Mouse (Mus musculus) mature B cell (primary cell): Measurements from ENCODE around the gene Slc5a4b.
"Not testable (repeated sequence)": the region's sequence is repeated elsewhere in the genome, so short reads cannot be mapped to it uniquely, and the experiment has no call there.

Experiments
- in situ Hi-C: fragments of 300-500 bp; cut with MboI; formaldehyde crosslinking; loops from 2 replicates; pipeline ENCODE4 v1.14.3; 2019

The Slc5a4b gene

DNA sequence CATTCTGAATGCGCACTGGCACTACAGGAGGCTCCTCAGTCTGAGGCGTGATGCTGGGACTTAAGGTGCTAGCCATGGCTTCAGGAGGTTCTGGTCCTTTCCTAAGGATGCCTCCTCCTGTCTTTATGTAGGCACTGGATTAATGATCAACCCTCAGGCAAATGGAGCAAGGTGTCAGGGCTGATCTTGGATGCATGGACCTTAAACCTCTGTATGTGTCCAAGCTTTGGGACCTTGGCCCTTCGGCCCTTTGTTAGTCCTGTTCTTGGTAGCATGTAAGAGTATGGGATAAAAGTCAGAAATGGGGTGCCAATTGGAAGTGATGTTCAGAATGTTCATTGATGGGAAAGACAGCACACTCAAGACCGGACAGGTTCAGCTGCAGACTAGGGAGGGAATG, at the start of gene Slc5a4b:
Gene Slc5a4b (minus strand): TSS at position 101 of the 400 bp plus-strand sequence.
- in situ Hi-C loops: no loop called here

DNA sequence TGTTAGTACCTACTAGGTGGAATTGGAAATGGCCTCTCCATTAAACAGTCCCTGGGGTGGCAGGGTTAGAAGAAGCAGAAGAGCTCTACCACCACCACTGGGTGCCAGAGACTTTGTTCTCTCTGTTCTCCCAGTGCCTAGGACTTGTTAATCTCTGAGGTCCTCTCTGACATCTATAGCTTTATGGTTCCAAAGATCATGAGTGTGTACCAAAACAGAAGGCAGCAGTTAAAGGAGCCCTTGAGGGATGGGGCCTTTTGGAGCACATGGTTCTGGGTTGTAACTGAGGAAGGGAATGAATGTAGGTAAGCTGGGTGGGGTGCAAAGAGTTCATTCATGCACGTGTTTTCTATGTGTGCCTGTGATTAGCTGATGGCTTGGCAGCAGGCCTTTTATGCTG, 47.2 kb upstream of the Slc5a4b start:
- in situ Hi-C loops: no loop called here

DNA sequence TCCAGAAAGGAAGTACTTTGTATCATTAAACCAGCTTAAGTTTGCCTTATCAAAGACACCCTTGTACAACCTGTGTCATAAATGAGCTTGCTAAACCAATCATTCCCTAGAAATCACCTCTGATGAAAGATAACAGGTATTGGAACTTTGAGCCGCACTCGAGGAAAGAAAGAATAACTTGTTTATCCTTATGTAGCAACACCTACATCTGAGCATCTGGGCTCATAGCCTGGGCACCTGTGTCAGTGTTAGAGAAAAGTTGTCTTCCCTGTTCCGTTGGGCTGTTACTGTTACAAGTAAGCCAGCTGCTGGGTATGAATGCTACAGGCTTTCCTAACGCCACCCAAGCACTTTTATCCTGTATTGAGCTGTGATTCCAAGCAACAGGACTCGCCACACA, 46.8 kb upstream of the Slc5a4b start:
- in situ Hi-C loops: no loop called here

DNA sequence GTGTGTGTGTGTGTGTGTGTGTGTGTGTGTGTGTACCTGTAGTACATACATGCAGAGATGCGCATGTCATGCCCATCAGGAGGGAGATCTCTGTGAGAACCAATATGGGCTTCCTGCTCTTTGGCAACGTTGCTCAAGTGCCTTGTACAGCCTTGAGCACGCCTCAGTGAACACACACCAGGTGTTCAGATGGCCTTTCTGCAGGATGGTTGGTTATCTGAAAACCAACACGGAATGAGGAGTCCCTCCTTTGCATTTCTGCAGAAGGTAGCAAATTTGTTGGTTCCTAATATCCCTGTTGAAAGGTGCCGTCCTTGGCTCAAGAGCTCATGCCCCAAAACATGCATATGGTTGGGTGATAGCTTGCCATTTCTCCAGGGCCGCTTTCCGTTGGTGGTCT, 45.1 kb upstream of the Slc5a4b start:
- in situ Hi-C loops: no loop called here

DNA sequence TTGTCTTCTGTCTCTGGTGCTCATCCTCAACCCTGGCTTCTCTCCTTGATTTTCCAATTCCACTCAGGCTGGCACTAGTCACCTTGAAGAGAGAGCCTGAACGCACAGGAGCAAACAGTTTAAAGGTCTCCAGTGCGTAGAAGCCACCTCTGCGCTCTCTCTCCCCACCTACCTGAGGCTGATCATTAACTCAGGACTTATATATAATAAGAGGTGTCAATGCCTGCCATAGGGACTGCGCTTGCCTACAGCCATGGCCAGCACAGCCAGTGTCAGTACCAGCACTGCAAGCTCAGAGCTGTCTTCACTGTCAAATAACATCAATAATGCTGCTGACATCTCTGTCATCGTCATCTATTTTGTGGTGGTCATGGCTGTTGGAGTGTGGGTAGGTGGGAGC, 36.5 kb upstream of the Slc5a4b start, which contains the start of gene Slc5a4a:
Gene Slc5a4a (plus strand): TSS at position 174 of the 400 bp plus-strand sequence.
- in situ Hi-C loops: no loop called here

DNA sequence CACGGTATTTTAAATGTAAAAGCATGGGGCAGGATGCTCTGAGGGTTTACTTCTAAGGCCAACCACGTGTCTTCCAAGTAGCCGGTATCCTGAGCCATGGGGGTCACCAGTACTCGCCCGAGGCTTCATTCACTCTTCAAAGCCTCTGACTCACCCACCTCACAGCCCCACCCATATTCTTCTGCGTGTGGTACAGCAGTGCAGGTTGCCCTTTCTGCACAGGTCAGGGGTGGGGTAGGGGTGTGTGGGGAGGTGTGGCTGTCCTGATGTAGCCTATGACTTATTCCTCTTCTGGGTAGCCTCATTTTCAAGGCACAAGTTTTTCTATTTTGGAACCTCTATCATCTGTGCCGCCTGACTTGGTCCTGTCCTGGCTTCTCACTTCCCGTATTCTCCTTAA, 36.1 kb upstream of the Slc5a4b start:
- in situ Hi-C loops: no loop called here

DNA sequence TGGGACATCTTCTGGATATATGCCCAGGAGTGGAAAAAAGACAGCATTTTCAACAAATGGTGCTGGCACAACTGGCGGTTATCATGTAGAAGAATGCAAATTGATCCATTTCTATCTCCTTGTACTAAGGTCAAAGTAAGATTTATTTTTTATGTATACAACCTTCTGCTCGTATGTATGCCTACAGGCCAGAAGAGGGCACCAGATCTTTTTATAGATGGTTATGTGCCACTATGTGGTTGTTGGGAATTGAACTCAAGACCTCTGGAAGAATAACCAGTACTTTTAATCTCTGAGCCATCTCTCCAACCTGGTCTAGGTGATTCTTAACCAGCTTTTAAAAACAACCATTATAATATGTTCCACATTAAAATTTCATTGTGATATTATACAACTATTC, 25.6 kb upstream of the Slc5a4b start:
- in situ Hi-C loops: no loop called here

DNA sequence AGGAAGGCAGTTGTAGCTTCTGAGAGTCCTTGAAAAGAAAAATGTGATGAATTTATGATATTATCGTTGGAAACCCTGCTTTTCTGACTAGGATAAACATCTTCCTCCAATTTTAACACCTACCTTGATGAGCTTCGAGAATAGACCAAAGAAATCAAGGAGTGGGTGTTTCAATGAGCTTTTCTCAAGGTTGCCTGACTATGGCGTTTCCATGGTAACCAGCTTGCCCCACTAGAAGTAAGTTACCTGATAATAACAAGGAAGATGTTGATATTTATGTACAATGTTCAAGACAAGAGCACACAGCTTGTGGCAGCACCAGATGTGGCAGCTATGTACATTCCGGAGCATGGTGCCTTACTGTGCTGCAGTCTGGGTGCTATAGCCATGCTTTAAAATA, 21.7 kb upstream of the Slc5a4b start:
- in situ Hi-C loops: no loop called here

DNA sequence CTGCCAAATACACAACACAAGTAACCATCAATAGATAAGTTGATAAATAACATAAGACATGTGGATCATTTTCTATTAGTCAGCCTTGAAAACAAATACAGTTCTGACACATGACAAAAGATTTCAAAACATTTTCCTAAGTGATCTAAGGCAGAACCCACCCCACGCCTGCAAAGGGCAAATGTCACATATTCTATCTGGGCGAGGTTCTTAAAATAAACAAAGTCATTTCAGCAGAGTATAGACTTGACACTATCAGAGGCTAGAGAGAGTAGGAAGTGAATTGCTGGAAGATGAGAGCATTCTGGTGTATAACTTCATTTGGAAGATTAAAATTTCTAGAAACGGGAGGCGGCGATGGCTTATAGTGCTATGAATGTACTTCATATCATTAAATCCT, 10.7 kb upstream of the Slc5a4b start:
- in situ Hi-C loops: no loop called here

DNA sequence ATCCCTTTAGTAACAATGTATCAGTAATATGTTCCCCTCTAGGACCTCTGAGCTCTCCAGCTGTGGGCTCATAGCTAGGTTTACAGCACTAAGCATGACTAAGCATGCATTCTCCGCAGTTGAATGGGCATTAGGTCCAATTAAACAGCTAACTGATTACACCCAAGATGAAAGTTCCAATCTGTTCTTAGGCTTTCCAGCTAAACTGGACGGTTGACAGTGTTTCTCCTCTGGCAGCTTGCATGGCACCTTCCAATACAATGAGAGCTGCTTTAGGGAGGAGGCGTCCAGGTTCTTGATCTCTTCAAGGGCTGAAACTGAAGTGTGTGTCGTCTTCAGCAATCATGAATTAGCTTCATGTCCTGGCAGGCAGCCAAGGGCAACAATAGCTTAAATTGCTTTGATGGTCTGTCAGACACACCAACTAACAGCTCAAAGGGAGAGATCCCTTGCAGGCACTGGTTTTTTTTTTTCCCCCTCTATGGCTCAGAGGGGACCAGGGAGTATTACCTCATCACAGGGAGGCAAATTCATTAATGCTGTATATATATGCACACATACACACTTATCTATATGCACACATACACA, 9.5 kb upstream of the Slc5a4b start:
- in situ Hi-C loops: no loop called here

DNA sequence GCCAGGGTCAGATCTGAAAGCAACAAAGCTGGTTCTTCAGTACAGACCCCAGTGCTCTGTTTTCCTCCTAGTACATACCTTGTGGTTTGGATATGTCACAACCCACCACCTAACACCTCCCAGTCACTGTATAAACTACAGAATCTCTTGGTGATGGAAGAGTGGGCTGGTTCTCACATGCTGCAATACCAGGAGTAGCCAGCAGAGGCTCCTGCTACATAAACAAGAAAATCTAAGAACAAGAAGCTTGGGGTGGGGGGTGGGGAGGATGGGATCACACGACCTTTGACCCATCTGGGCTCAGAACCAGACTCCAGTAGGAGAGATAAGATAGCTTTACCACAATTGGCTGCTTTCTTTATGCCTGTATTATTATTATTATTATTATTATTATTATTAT, 8.0 kb upstream of the Slc5a4b start:
- in situ Hi-C loops: no loop called here

DNA sequence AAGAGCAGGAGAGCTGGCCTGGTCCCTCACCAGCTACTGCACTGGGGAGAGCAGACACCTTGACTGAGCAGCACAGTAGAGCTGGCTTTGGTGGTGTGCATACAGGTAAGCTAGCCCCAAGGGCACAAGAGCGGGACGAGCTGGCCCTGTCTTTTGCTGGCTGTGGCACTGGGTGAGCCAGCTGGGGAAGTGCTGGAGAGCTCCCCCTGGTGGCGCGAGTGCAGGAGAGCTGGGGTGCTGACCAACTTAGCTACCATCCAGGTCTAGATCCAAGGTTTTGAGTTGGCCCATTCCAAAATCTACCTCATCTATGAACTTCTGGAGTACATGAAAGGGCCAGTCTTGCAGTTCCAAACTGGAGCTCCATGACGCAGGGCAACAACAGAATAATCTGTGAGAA, 7.2 kb upstream of the Slc5a4b start:
- in situ Hi-C loops: no loop called here

DNA sequence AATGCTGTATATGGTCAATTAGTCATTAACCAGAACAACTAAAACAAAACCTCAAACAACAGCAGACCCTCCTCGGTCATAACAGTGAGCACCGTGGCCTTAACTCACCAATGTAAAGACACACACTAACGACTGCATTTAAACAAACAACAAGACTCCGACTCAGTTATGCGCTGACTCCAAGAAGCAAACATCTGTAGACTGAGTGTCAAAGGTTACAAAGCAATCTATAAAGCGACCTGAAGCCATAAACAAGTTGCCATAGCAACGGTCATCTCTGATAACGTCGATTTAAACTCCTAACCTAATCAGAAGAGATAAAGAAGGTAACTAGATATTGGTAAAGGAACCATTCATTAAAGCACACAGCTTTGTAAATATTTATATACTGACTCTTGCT, 13.4 kb downstream of the Slc5a4b start:
- in situ Hi-C loops: no loop called here

DNA sequence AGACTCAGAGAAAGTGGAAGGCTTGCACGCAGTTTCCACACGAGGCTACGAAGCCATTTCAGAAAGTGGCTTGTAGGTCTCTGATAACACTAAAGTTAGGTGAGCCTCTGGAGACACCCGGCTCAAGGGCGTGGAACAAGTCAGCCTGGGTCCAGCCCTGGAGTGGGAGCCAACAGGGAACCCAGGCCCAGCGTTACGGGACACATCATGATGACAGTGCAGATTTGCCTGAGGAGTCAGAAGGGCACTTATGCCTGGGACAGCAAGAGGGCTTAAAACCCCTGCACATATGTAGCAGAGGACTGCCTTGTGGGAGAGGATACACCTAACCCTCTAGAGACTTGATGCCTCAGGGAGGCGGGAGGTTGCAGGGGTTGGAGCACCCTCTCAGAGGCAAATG, 14.2 kb downstream of the Slc5a4b start:
- in situ Hi-C loops: no loop called here

DNA sequence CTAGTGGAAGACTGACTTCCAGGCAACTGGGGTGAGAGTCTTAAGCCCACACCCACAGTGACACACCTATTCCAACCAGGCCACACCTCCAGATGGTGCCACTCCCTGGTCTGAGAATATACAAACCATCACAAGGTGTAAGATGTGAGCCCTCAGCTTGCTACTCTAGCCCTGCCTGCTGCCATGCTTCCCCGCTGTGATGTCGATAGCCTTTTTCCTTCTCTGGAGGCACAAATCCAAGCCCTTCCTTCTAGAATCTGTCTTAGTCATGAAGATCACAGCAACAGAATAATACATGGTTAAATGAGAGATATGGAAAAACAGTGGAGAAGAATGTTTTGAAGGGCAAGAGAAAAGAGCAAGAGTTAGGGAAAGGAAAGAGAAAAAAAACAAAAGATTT, 33.8 kb downstream of the Slc5a4b start:
- in situ Hi-C loops: not testable (repeated sequence)

DNA sequence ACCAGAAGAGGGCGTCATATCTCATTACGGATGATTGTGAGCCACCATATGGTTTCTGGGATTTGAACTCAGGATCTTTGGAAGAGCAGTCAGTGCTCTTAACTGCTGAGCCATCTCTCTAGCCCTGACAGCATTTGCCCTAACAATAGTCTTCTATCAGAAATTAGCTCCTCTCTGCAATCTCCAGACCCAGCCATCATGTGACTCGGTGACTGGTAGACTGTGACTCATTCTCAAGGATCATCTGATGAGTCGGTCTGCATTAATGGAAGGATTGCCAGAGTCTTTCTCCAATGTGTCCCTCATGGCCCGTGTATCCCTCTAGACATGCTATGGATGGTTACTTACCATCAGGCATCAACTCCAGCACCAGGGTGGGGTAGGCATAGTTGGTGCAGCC, 38.7 kb downstream of the Slc5a4b start:
- in situ Hi-C loops: not testable (repeated sequence)

DNA sequence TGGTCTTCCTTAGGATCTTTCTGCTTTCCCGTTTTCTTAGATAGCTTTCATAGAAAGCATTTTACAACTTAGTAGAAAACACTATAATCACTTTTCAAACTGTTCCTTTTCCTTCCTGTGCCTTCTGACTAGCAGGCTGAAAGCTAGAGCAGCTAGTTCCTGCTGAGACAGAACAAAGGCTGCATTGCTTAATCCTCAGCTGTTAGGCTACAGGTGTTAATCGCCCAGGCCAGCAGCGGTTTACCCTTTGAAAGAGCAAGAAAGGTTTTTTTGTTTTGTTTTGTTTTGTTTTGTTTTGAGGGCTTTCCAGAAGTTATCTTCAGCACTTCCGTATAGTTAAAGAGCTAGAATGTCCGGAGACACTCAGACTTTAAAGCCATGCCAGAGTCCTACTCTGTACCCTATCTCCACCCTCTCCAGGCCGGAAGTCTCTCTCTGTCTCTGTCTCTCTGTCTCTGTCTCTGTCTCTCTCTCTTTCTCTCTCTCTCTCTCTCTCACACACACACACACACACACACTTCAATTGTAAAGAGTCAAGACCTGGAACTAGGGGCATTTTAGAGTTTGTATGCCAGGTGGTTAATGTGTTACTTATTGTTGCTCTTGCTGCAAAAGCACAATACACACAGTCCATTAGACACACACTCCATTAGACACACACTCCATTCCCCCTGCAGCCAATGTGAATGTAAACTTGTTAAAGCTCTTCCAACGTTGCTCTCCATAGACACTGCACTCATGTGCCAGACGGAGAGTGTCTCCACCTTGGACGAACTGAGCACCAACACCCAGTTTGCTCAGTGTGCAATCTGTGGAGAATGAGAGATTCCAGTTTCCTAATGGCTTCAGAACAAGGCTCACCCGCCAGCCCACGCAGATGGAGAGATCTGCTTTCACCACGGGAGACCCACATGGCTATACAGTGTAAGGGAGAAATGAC, 42.8 kb downstream of the Slc5a4b start:
- in situ Hi-C loops: no loop called here

DNA sequence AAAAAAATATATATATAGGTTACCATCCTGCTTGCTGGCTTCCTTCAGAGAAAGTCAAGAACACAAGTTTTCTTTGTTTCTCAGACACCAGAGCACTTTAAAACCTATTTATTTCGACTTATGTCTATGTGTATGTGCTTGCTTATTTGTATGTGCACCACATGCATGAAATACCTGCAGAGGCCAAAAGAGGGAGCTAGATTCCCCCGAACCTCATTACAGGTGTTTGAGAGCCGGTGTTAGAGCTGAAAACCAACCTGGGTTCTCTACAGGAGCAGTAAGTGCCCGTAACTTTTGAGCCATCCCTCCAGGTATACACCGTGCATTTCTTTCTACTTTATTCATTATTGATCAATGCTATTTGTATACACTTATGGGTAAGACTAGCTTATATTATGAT, 48.3 kb downstream of the Slc5a4b start:
- in situ Hi-C loops: no loop called here

DNA sequence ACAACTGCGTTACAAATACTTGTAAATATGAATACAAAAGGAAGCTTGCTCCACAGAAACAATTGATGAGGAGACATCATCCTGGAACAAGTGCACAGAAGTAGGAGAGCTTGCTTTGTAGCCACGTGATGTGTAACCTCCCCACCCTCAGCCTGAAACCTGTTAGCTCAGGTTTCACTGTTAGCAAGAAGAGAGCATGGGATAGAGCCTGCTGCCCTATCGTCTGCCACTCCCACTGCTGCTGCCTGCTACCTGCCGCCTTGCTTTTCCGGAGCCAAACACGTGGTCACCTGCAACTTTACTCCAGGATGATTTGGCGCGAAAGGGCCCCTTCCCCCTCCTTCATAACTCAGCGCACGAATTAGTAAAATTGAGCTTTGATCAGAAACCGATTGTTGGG, 58.9 kb downstream of the Slc5a4b start:
- in situ Hi-C loops: no loop called here

DNA sequence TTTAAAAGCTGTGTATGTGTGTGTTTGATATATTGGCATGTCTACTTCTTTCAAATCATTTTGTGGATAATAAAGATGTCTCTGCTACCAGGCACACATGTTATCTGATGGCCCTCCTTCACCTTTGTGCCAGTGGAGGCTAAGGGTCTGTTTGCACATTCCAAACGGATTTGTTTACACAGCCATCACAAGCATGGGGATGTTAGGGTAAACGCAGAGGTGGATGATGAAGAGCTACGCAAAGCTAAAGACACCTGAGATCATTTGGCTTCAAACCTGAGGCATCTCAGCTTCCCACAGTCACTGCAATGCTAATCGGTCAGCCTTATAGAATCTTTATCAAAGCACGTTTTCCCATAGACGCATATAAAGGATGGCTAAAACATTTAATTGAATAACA, 61.8 kb downstream of the Slc5a4b start:
- in situ Hi-C loops: no loop called here

DNA sequence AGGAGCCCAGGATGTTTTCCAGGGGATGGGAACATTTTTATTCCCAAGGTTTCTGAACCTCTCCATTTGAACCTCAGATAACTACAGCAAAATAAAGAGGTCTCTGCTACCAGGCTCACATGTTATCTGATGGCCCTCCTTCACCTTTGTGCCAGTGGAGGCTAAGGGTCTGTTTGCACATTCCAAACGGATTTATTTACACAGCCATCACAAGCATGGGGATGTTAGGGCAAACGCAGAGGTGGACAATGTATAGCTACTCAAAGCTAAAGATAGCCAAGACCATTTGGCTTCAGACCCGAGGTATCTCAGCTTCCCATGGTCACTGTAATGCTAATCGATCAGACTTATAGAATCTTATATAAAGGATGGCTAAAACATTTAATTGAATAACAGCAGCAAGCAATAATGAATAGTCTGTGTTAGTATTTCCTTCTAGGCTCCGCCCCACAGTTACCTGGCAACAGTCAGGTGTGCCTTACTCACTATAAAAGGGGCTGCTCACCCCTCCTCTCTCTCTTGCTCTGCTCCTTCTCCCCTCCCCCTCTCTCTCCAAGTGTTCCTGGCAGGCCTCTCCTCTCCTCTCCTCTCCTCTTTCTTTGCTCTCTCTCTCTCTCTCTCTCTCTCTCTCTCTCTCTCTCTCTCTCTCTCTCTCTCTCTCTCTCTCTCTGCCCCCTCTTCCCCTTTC, 63.4 kb downstream of the Slc5a4b start:
- in situ Hi-C loops: no loop called here

DNA sequence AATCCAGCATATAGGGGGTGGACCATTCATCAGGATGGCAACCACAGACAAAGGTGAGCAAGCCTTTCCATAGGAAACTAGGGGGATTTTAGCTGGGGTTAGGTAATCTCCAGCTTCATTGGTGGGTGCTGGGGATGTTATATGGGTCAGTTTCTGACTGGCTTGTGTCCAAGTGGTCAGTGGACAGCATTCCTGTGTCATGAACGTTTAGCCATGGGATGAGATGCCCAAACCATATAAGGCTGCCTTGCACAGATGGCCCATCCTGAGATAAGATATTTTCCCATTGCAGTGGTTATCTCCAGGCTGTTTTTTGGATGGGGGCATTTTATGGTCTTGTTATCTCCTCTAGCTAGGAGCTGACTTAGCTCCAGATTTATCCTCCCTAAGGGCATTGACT, 64.0 kb downstream of the Slc5a4b start:
- in situ Hi-C loops: no loop called here

DNA sequence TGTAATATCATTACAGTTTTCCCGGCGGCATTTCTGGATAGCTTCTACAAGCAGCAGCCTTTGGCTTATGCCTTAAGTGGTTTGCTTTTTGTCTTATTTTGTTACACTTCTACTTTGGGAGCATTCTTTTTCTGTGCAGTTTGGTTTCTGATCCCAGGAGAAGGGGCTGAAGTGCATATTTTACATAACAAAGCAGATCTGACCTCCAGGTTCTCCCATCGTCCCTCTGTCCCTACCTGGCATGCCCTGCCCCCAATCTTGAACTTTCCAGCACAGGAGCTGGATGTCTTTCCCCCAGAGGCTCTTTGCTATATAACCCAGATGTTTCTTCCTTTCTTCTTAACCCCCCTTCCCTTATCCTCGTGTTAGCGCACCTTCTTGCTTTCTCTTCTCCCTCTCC, 65.4 kb downstream of the Slc5a4b start:
- in situ Hi-C loops: no loop called here
